Mouse (Mus musculus) lung, embryonic 16.5 days (tissue): ENCODE results near the gene Asic2. TPM values are rescaled to one million over a fixed set of nuclear protein-coding genes. Genes with fewer than 3 reads are reported as not detected.

ENCODE experiments used
- ATAC-seq: fragments of 200-750 bp; cut with Nextera tagmentation; 2 replicates; pipeline ENCODE4 v1.8.0; 2017; ENCODE audit warnings: low read depth, mild to moderate bottlenecking, moderate library complexity
- H3K27ac ChIP-seq: fragments of 300-500 bp; sonication (generic); 2 replicates; pipeline ENCODE4 v1.5.1; 2014; ENCODE audit warnings: mild to moderate bottlenecking, control low read depth, low read length
- H3K27me3 ChIP-seq: fragments of 300-500 bp; sonication (generic); 2 replicates; pipeline ENCODE4 v1.6.1; 2014; ENCODE audit warnings: low read depth, low read length, mixed read lengths; ENCODE audit not compliant: control insufficient read depth, insufficient read depth
- H3K36me3 ChIP-seq: fragments of 300-500 bp; sonication (generic); 2 replicates; pipeline ENCODE4 v1.6.1; 2014; ENCODE audit warnings: low read length; ENCODE audit not compliant: control insufficient read depth, insufficient read depth
- H3K4me1 ChIP-seq: fragments of 300-500 bp; sonication (generic); replicated peaks from 2 replicates; pipeline ENCODE4 v1.6.1; 2014; ENCODE audit warnings: low read length, mixed read lengths; ENCODE audit not compliant: control insufficient read depth, insufficient read depth
- H3K4me2 ChIP-seq: fragments of 300-500 bp; sonication (generic); 2 replicates; pipeline ENCODE4 v1.6.1; 2014; ENCODE audit warnings: low read depth, low read length, control low read depth
- H3K4me3 ChIP-seq: fragments of 300-500 bp; sonication (generic); 2 replicates; pipeline ENCODE4 v1.5.1; 2014; ENCODE audit warnings: mild to moderate bottlenecking, low read length, control low read depth
- H3K9ac ChIP-seq: fragments of 300-500 bp; sonication (generic); 2 replicates; pipeline ENCODE4 v1.6.1; 2014; ENCODE audit warnings: low read length, control low read depth
- H3K9me3 ChIP-seq: fragments of 300-500 bp; sonication (generic); 2 replicates; pipeline ENCODE4 v1.6.1; 2016; ENCODE audit warnings: low read length; ENCODE audit not compliant: control insufficient read depth
- WGBS: fragments of 180-500 bp; shearing (Covaris S2); extraction: QIAGEN DNeasy Blood & Tissue Kit; methylation state at CpG from one replicate; pipeline ENCODE4 v1.1.7; 2014; 5-methylcytosine and 5-hydroxymethylcytosine counted together
- polyA plus RNA-seq: library from polyadenylated mRNA; unstranded; fragments of >200 nt; fragmentation: Nextera tagmentation; extraction: Ambion mirVana; gene quantifications from 2 replicates; pipeline ENCODE4 v1.2.1, GENCODE M21; 2015

The Asic2 gene
- polyA plus RNA-seq, 1 experiment from 2014 or later: 0.31 TPM

DNA sequence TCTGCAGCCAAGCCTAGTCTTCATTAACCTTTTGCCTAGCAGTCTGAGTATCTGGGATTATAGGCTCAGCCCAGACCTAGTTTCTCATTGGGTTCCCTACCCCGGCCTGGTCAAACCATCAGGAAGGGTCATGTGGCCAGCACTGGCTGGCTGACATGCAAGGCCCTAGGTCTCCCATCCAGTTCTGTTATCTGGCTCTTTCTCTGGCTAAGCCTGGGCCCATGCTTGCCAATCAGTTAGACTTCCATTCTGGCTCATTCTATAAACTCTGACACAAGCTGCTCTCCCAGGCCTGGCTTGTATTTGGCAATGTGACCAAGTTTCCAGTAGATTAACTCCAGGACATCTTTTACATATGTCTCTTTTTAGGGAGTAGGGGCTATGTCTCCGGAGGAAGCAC is 187.7 kb downstream of the Asic2 start:
- 68% methylated on average over 2 of the region's 2 CpGs for WGBS

DNA sequence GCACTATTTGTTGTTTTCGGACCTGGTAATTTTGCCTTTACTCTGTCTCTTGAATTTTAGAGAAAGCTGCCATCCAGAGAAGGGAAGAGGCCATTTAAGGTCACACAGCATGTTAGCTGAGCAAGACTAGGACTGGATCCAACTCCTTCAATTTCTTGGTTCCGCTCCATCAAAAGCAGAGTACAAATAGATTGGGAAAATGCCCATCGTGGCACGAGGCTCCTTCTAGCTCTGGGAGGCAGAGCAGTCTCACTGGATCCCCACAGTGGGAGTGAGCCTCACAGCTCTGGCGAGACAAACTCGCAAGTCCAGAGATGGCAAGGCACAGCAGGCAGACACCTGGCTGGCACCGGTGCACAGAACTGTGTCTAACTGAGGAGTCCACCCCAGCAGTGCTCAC is 188.4 kb downstream of the Asic2 start:
- Histone ChIP-seq H3K27ac (no peak overlapping the region), H3K9me3 (no peaks in the 10 kb centered on the region), H3K4me3 (no peak overlapping the region), H3K36me3 (no peaks in the 10 kb centered on the region), H3K4me1 (peaks cover 15% of the 10 kb centered on the region; the same call in 1 of the 2 replicates), H3K9ac (no peak overlapping the region), H3K27me3 (no peaks in the 10 kb centered on the region), H3K4me2 (no peak overlapping the region)
- WGBS: 80% methylated on average over 7 of the region's 7 CpGs
- ATAC-seq: no peak

More for the DNA sequence above, 187.7 kb downstream of the Asic2 start:
- H3K4me1 ChIP-seq: peaks cover 15% of the 10 kb centered on the region; the same call in 1 of the 2 replicates
- H3K27ac ChIP-seq: no peak overlapping the region
- no peak overlapping the region for H3K4me2 ChIP-seq
- no peaks in the 10 kb centered on the region for H3K27me3 ChIP-seq
- ATAC-seq: no peak
- no peaks in the 10 kb centered on the region for H3K36me3 ChIP-seq
- H3K9me3 ChIP-seq: no peaks in the 10 kb centered on the region
- H3K9ac ChIP-seq: no peak overlapping the region
- no peak overlapping the region for H3K4me3 ChIP-seq

DNA sequence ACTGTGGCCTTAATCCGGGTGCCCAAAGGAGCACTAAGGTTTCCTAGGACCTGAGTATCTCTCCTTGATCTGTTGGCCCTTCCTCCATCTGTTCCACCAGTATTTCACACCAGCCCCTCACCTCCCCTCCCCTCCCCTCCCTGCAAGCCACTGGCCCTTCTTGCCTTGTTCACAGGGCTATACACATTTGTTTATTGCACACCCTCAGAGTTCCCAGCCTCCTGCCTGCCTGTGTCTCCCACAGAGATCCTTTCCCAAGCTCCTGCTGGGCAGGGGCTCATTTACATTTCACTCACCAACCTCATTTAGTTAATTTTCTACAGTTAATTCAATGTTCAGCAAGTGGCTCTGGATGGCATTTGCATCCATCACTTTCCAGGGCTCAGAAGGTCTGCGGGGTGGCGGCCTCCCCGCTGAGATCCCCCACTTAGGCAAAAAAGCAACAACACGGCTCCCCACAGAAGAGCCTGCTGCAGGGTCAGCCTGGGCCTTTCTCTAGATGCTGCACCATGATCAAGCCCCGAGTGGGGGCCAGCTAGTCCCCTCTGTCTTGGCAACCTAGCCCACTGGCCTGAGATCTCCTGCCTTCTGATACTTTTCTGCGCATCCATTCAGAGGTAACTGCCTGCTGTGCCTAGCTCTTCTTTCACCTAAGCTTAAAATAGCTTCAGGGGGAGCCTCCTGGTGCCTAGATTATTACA is 196.9 kb downstream of the Asic2 start:
- WGBS: 35% methylated on average over 7 of the region's 7 CpGs

DNA sequence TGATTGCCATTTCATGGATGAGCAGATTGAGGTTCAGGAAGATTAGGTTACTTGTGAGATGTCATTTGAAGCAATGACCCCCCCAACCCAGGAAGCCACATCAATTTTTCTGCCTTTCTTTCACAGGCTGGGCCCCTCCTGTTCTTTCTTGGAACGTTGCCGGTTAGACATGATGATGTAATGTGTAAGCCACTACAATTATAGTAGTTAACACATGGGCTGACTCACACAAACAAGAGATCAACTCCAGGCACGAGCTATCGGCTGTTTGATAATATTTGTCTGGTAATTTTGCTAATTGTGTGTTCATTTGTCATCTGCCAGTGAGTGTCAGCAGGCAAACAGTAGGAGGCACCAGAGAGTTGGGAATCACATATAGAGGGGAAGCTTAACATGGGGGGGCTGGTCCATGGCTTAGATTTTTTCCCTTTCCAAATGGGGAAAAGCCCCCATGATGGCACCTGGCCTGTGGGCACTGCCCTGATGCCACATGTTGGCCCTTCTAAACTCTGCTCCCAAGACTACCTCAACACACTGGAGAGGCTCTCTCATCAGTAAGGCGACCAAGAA is 198.5 kb downstream of the Asic2 start:
- 52% methylated on average over 5 of the region's 5 CpGs for WGBS
- Histone ChIP-seq H3K4me3 (no peak overlapping the region), H3K9me3 (no peaks in the 10 kb centered on the region), H3K4me2 (no peak overlapping the region), H3K9ac (no peak overlapping the region), H3K27ac (no peak overlapping the region), H3K36me3 (no peaks in the 10 kb centered on the region), H3K4me1 (no peaks in the 10 kb centered on the region), H3K27me3 (no peaks in the 10 kb centered on the region)
- ATAC-seq: no peak

More for the DNA sequence above, 196.9 kb downstream of the Asic2 start:
- no peaks in the 10 kb centered on the region for H3K9me3 ChIP-seq
- H3K27ac ChIP-seq: no peak overlapping the region
- no peak for ATAC-seq
- H3K4me2 ChIP-seq: no peak overlapping the region
- no peaks in the 10 kb centered on the region for H3K4me1 ChIP-seq
- no peaks in the 10 kb centered on the region for H3K27me3 ChIP-seq
- H3K4me3 ChIP-seq: no peak overlapping the region
- H3K36me3 ChIP-seq: no peaks in the 10 kb centered on the region
- no peak overlapping the region for H3K9ac ChIP-seq

DNA sequence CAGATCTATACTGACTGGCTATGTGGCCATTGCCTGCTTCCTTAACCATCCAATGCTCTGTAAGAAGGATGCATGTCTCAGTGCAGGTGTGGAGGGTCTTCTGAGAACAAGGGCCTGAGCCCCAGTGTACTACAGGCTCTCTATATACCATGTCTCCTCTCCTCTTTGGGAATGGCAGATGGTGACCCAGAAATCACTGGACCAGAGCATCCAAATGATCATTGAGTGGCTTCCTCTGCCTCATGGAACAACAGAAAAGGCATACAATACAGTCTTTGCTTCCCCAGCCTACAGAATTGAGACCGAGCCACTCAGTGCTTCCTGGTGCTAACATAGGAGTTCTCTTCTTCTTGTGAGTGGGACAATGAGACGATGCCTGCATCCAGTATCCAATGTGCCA is 200.0 kb downstream of the Asic2 start:
- H3K27ac ChIP-seq: no peak overlapping the region
- no peaks in the 10 kb centered on the region for H3K9me3 ChIP-seq
- no peaks in the 10 kb centered on the region for H3K36me3 ChIP-seq
- no peaks in the 10 kb centered on the region for H3K4me1 ChIP-seq
- WGBS: 88% methylated on average over 2 of the region's 2 CpGs
- H3K9ac ChIP-seq: no peak overlapping the region
- H3K27me3 ChIP-seq: no peaks in the 10 kb centered on the region
- no peak for ATAC-seq
- H3K4me3 ChIP-seq: no peak overlapping the region
- no peak overlapping the region for H3K4me2 ChIP-seq

DNA sequence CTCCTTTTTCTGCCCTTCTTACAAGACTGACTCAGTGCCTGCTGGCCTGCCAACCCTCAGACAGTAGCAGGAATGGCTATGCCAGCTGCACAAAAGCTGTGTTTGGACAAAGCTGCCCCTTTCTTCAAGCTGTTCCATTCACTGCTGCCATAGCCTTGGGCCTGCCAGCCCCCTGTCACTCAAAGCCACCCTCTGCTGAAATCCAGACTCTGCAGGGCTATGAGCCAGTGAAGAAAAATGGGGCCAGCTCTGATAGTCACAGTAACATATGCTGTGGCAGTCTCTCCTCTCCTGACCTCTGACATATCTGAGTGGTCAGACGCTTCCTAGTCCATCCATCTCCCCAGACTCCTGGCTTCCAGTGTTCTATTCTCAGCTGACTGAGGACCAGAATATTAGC is 200.5 kb downstream of the Asic2 start:
- Histone ChIP-seq H3K4me2 (no peak overlapping the region), H3K9me3 (no peaks in the 10 kb centered on the region), H3K27me3 (no peaks in the 10 kb centered on the region), H3K4me3 (no peak overlapping the region), H3K27ac (no peak overlapping the region), H3K9ac (no peak overlapping the region), H3K36me3 (no peaks in the 10 kb centered on the region), H3K4me1 (no peaks in the 10 kb centered on the region)
- whole genome bisulfite sequencing: 50% methylated on average over 1 of the region's 1 CpGs
- no peak for ATAC-seq

DNA sequence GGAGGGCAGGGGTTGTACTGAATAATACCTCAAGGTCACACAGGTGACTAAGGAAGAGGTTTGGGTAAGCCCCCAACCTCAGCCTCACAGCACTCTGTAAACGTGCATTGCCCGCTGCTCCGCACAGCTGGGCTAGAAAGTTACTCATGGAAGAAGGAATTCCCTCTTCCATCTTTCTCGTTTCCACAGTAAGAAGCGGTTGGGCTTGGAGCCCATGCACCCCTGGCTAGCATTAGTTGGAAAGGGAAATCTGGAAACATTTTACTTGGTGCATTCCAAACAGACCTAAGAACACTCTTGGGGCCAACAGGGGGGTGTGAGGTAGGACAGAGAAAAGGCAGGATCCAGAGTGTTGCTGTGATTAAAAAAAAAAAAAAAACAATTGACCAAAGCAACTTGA is 203.0 kb downstream of the Asic2 start:
- Histone ChIP-seq H3K27ac (no peak overlapping the region), H3K4me2 (no peak overlapping the region), H3K9me3 (no peaks in the 10 kb centered on the region), H3K36me3 (no peaks in the 10 kb centered on the region), H3K4me1 (no peaks in the 10 kb centered on the region), H3K4me3 (no peak overlapping the region), H3K27me3 (no peaks in the 10 kb centered on the region), H3K9ac (no peak overlapping the region)
- ATAC-seq: no peak
- 64% methylated on average over 5 of the region's 5 CpGs for WGBS

DNA sequence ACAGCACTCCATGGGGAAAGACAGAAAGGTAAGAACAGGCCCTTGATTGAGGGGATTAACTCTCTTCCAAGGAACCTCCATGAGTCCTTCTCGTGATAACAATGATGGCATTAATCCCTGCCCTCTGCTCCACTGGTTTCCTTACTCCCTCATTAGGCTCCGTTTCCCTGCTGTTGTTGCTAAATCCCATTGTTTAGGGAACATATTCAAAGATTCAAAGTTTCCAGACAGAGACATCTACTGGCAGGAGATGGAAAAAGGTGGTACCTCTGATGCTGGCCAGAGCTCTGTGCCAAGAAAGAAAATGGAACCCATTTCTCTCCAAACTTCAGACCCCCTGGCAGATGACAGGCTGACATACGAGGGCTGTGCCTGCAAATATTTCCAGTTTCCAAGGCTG is 203.5 kb downstream of the Asic2 start:
- Histone ChIP-seq H3K36me3 (no peaks in the 10 kb centered on the region), H3K4me2 (no peak overlapping the region), H3K9me3 (no peaks in the 10 kb centered on the region), H3K27me3 (no peaks in the 10 kb centered on the region), H3K27ac (no peak overlapping the region), H3K4me3 (no peak overlapping the region), H3K4me1 (no peaks in the 10 kb centered on the region), H3K9ac (no peak overlapping the region)
- 30% methylated on average over 3 of the region's 3 CpGs for WGBS
- no peak for ATAC-seq

DNA sequence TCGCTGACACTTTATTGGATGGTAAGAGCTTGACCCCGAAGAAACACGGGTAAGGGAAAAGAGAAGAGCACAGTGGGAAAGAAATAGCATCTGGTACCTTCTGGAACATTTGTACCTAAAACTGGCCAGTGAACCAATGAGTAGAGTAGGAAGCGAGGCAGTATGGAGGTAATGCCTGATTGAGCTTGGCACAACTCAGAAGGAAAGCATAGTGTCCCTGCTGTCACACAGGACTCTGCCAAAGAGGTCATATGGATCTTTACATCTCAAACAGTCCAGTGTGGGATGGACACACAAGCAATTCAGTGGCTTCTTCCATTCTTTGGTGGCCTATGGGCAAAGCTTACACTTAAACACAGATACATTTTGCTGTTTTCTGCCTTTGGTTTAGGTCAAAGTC is 211.0 kb downstream of the Asic2 start:
- Histone ChIP-seq H3K4me3 (no peak overlapping the region), H3K27me3 (no peaks in the 10 kb centered on the region), H3K36me3 (no peaks in the 10 kb centered on the region), H3K4me1 (no peaks in the 10 kb centered on the region), H3K27ac (no peak overlapping the region), H3K9ac (no peak overlapping the region), H3K4me2 (no peak overlapping the region), H3K9me3 (no peaks in the 10 kb centered on the region)
- ATAC-seq: no peak
- WGBS: 79% methylated on average over 4 of the region's 4 CpGs
